Mouse (Mus musculus) T-helper 1 cell (primary cell): ENCODE results near the gene Atg4b.
"Not testable (repeated sequence)": the region's sequence is repeated elsewhere in the genome, so short reads cannot be mapped to it uniquely, and the experiment has no call there.

Source experiments
- in situ Hi-C: fragments of 300-600 bp; cut with MboI, MseI; formaldehyde crosslinking; loops from one replicate; pipeline ENCODE4 v1.15.1; 2025; ENCODE audit warnings: high pct_unique_total_duplicates

Atg4b gene

DNA sequence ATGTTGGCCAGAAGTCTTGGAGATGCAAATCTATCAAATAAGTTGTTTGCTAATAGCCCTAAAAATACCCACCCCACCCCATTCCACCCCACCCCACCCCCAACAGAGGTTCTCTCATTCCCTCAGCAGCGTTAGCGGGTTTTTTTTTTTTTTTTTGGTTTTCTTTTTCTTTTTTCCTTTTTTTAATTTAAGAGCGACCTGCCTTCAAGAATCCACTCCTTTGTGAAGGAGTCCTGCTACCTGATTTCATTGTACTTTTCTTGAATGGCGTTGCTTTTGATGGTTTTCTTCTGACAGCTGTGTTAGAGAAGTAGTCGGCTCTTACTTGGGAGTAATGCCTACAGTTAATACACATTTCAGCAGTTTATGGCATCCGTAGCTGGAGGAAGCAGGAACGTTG lies 4.3 kb downstream of the Atg4b start:
- in situ Hi-C loops: no loop called here

GRCm38 (mm10) chr1:93756154-93756553 lies 4.9 kb downstream of the Atg4b start:
- in situ Hi-C loops: no loop called here

DNA sequence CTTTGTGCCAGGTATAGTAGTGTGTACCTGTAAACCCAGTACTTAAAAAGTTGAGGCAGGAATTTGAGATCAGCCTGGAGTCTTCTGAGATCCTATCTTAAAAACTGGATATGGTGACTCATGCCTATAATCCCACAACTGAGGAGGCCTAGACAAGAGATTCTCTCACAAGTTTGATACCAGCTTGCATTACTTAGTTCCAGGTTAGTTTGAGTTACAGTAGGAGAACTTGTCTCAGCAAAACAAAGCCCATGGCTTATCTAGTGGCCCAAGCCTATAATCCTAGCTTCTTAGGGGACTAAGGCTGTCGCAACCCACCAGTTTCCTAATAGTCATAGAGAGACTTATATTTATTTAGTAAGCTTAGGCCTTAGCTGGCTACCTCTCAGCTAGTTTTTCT lies 8.8 kb downstream of the Atg4b start:
- in situ Hi-C loops: no loop called here

- in situ Hi-C loops: not testable (repeated sequence)
Measured at GRCm38 (mm10) chr1:93763531-93763930, 12.2 kb downstream of the Atg4b start.

DNA sequence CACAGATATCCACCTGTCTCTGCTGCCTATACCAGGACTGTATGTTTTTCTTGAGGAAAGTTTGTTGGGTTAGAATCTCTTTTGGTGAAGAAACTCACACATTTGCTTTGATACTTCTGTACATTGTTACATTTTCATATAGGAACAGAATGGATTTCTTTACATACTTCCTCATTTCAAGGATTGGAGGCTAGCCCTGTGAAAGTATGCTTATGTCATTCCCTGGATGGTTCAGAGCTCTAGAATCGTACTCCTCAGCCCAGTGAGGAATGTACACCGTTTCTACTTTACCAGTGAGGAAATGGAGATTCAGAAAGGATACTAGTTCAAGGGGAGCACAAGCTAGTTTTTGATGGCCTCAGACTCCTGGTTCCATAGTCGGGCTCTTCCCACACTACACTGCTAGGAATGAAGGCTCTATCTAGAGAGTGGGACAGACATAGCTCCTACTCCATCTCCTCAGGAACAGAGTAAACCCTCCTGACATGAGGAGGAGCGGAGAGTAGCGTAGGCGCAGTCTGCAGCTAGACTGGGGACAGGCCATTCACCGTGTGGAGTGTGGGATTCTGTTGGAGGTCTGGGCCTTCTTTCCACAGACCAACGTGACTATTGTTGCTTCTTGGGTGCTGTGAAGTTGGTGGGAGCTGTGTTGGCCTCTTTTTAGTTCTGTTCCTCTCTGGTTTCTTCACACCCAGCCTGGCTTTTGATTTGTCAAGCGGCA lies 13.7 kb downstream of the Atg4b start:
- in situ Hi-C loops: no loop called here

- in situ Hi-C loops: no loop called here
Measured at GRCm38 (mm10) chr1:93767600-93767999, 16.3 kb downstream of the Atg4b start.

DNA sequence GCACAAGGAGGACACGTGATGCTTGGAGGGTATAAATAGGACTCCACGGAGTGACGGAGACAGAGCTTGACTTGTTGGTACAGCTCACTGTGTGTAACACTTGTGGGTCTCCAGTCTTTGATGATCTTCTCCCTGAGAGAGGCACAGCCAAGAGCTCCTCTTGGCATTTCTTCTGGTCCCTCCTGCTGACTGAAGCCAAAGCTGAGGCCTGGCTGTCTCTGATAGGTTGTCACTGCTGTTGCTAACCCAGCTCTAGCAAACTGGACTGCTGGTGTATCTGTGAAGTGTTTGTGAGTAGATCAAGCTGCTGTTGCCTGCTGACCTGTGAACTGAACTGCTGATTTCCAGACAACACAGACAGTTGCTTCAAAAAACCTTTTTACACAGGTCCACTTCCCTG lies 18.6 kb downstream of the Atg4b start:
- in situ Hi-C loops: no loop called here

GRCm38 (mm10) chr1:93776686-93777085 lies 25.4 kb downstream of the Atg4b start:
- in situ Hi-C loops: no loop called here

DNA sequence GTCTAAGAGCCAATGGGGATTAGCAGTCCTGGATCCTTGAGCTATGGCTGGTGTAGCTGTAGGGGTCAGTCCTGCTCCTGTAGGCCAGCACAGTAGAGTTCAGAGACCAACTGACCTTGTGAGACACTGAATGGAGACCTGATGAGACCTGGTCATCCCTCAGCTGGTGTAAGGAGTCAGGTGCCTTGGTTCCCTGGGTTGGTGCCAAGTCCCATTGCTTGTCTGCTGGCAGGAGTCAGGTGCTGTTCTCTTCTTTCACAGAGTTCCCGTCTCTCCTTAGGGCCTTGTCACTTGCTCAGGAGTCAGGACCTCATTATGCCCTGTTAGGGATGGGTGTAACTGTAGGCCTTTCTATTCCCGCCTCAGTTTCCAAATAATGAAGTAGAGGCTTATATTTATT lies 35.6 kb downstream of the Atg4b start:
- in situ Hi-C loops: no loop called here

DNA sequence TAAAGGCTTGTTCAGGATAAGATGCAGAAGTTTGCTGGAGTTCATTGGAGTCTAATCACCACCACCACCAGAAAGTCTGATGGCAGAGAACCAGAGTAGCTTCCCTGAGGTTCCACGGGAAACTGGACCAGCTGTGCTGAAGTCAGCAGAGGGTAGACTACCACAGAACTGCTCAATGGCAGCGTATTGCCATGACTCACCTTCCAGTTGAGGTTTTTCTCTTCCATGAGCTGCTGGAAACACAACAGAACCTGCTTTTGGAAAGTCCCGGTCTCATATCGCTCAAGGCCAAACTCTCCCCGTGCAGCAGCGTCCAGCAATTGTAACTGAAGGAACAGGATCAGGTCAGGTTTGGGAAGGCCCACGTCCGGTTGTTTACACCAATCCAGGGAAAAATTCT lies 43.2 kb downstream of the Atg4b start:
- in situ Hi-C loops: no loop called here

- in situ Hi-C loops: no loop called here
Measured at GRCm38 (mm10) chr1:93795886-93796285, 44.6 kb downstream of the Atg4b start.

GRCm38 (mm10) chr1:93800670-93801503 lies 49.6 kb downstream of the Atg4b start:
- in situ Hi-C loops: no loop called here

GRCm38 (mm10) chr1:93801741-93802238 lies 50.5 kb downstream of the Atg4b start, which contains the start of gene Dtymk:
Dtymk (minus strand) TSS chr1:93801934.
- in situ Hi-C loops: no loop called here

GRCm38 (mm10) chr1:93802771-93803170 lies 51.5 kb downstream of the Atg4b start:
- in situ Hi-C loops: no loop called here

- in situ Hi-C loops: no loop called here
Measured at GRCm38 (mm10) chr1:93803556-93804507, 52.5 kb downstream of the Atg4b start, which contains the start of gene Ing5. Ing5 (plus strand) TSS chr1:93803965.

GRCm38 (mm10) chr1:93804818-93805217 lies 53.5 kb downstream of the Atg4b start:
- in situ Hi-C loops: no loop called here

DNA sequence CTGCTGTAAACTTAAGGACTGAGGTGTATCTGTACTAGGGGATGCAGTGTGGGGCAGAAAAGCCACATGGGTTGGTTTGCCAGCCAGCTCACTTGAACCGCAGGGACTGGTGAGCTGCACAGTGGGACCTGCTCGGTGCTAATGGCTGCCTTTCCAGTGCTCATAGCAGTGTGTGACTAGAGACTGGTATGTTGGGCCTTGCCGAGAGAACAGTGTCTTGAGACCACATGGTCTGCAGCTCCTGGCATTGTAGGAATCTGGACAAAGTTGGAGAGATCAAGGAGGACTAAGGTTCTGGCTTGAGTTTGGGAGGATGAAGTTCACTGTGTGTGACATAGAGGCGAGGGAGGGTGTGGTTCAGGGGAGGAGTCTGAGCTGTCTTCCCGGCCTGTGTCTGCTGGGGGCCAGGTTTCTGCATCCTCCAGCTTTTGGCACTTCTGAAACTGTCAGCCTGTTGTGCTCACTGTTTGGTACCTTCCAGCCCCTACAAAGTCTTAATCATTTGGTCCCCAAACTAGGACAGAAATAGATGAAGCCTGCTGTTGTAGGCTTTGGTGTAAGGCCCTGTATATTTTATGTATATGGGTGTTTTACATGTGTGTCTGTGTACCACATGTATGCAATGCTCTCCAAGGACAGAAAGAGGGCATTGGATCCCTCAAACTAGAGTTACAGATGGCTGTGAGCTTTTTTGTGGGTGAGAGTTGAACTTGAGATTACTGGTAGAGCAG lies 54.1 kb downstream of the Atg4b start:
- in situ Hi-C loops: no loop called here

GRCm38 (mm10) chr1:93808871-93809270 lies 57.6 kb downstream of the Atg4b start:
- in situ Hi-C loops: no loop called here

- in situ Hi-C loops: no loop called here
Measured at GRCm38 (mm10) chr1:93810011-93810410, 58.7 kb downstream of the Atg4b start.

DNA sequence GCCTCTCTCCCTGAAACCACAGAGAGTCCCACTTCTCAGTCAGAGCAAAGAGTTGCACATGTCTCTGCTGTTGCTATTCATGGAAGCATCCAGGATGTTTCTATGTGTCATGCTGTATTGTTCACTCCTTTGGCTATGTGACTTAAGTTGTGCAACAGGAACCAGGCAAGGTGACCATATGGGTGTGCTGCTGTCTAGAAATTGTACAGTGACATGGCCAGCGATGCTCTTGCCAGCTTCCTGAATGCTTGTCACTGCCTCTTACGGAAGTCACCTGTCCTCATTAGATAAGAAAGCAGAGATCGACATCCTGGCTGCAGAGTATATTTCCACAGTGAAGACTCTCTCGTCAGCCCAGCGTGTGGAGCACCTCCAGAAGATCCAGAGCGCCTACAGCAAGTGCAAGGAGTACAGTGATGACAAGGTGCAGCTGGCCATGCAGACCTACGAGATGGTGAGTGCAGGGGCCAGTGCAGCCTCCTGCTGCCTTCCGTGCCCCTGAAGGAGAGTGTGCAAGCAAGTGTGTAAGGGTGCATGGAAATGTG lies 60.3 kb downstream of the Atg4b start:
- in situ Hi-C loops: no loop called here
